Mouse (Mus musculus) cerebellum, adult 11 months (tissue): Measurements from ENCODE around the gene Fndc9.

Source experiments
- DNase-seq: peaks from one replicate; pipeline ENCODE4 v3.0.0; 2022

The Fndc9 gene

DNA sequence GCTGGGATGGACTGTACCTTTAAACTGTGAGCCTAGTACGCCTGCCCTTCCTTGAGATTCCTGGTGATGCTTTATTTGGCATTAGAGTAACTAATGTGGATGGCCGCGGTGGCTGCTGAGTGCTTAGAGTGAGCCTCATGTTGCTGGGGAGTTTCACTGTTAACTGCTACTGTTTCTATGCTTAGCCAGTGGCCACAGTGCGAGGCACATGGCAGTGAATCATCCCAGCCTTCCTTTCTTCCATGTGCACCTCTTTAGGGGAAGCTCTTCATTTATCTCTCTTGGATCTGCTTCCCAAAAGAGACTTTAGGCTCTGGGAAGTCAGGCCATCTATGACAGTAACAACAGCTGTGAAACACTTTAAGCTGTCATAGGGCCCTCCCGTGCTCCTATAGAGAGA, 47.3 kb downstream of the Fndc9 start:
- DNase-seq, result no peak

- DNase-seq, result no peak
Observed at GRCm38 (mm10) chr11:46283800-46284199, 48.5 kb downstream of the Fndc9 start.

- DNase-seq, result no peak
Observed at GRCm38 (mm10) chr11:46286803-46287202, 51.5 kb downstream of the Fndc9 start.

DNA sequence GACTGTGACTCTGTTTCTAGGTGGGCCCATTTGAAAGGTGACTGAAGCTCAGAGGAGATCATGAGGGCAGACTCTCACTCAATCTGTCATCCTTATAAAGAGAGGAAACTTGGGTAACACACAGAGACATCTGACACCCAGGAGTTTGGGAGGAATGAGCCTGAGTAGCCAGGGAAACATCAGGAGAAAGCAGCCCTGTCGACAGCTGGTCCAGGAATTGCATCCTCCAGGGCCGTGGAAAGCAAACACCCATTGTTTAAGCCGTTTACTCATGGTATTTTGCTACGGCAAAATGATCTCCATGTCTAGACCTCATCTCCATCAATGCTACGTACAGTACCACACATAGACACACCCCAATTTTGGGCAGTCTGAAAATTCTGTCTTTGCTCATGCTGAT, 52.8 kb downstream of the Fndc9 start:
- no peak for DNase-seq

GRCm38 (mm10) chr11:46289022-46289421, 53.7 kb downstream of the Fndc9 start:
- DNase-seq, result no peak
